Mouse (Mus musculus) MEL (cell line): ENCODE data around the gene Myh1. TPM values are rescaled to one million over a fixed set of nuclear protein-coding genes. Genes with fewer than 3 reads are reported as not detected.

Experiments used
- DNase-seq: peaks from one replicate; pipeline ENCODE4 v3.0.0; 2011; ENCODE audit warnings: low read depth, low spot score
- H3K27ac ChIP-seq: 2 replicates; pipeline ENCODE4 v1.5.1; 2012; ENCODE audit warnings: low read depth, mild to moderate bottlenecking, control low read depth, low read length, moderate library complexity; ENCODE audit not compliant: control insufficient read depth
- H3K27me3 ChIP-seq, 2 experiments: fragments of 150-350 bp in 1 of 2; sonication (generic) in 1 of 2; 2 replicates each; pipeline ENCODE4 v1.6.1; 2012; ENCODE audit warnings: low read length in 2 of 2, mild to moderate bottlenecking in 2 of 2, improper control_type of control experiment in 1 of 2, moderate library complexity in 1 of 2; ENCODE audit not compliant: insufficient read depth in 2 of 2, control insufficient read depth in 1 of 2
- H3K36me3 ChIP-seq, 2 experiments: 2 replicates each; pipeline ENCODE4 v1.6.1; 2012 to 2014; ENCODE audit warnings: low read length in 2 of 2, improper control_type of control experiment in 1 of 2, inconsistent platforms in 1 of 2, mild to moderate bottlenecking in 1 of 2; ENCODE audit not compliant: insufficient read depth in 2 of 2, control insufficient read depth in 1 of 2
- H3K4me1 ChIP-seq, 2 experiments: fragments of 150-350 bp in 1 of 2; sonication (generic) in 1 of 2; 2 replicates each; pipeline ENCODE4 v1.6.1; 2012; ENCODE audit warnings: low read length in 2 of 2, improper control_type of control experiment in 1 of 2, mild to moderate bottlenecking in 1 of 2; ENCODE audit not compliant: insufficient read depth in 2 of 2, control insufficient read depth in 1 of 2
- H3K4me3 ChIP-seq, 2 experiments: fragments of 150-350 bp in 1 of 2; sonication (generic) in 1 of 2; 2 replicates each; pipeline ENCODE4 v1.5.1; 2012; ENCODE audit warnings: low read depth in 2 of 2, low read length in 2 of 2, mild to moderate bottlenecking in 2 of 2, moderate library complexity in 2 of 2, control low read depth in 1 of 2, improper control_type of control experiment in 1 of 2; ENCODE audit not compliant: control insufficient read depth in 1 of 2, insufficient read depth in 1 of 2
- H3K79me2 ChIP-seq: 2 replicates; pipeline ENCODE4 v1.6.1; 2012; ENCODE audit warnings: mild to moderate bottlenecking, low read length, moderate library complexity; ENCODE audit not compliant: control insufficient read depth, poor library complexity, insufficient read depth
- H3K9ac ChIP-seq: 2 replicates; pipeline ENCODE4 v1.6.1; 2012; ENCODE audit warnings: low read depth, mild to moderate bottlenecking, control low read depth, low read length, moderate library complexity; ENCODE audit not compliant: control insufficient read depth, poor library complexity, severe bottlenecking
- H3K9me3 ChIP-seq: fragments of 150-350 bp; sonication (generic); replicated peaks from 2 replicates; pipeline ENCODE4 v1.6.1; 2012; ENCODE audit warnings: mild to moderate bottlenecking, low read length, improper control_type of control experiment, moderate library complexity; ENCODE audit not compliant: insufficient read depth
- BHLHE40 ChIP-seq: IDR thresholded peaks from 2 replicates; pipeline ENCODE4 v1.6.1; 2012; ENCODE audit warnings: low read depth, mild to moderate bottlenecking, inconsistent platforms, low read length, improper control_type of control experiment, borderline replicate concordance
- CHD1 ChIP-seq: IDR thresholded peaks from 2 replicates; pipeline ENCODE4 v1.6.1; 2012; ENCODE audit warnings: low read depth, mild to moderate bottlenecking, inconsistent platforms, low read length, improper control_type of control experiment
- E2F4 ChIP-seq: IDR thresholded peaks from 2 replicates; pipeline ENCODE4 v1.6.1; 2011; ENCODE audit warnings: low read depth, low read length, improper control_type of control experiment, borderline replicate concordance
- EP300 ChIP-seq, 2 experiments: IDR thresholded peaks; 2 replicates each; pipeline ENCODE4 v1.6.1; 2011; ENCODE audit warnings: improper control_type of control experiment in 2 of 2, low read length in 2 of 2, low read depth in 1 of 2, mild to moderate bottlenecking in 1 of 2
- GABPA ChIP-seq: IDR thresholded peaks from 2 replicates; pipeline ENCODE4 v1.6.1; 2012; ENCODE audit warnings: low read depth, mild to moderate bottlenecking, inconsistent platforms, low read length, improper control_type of control experiment, moderate library complexity
- GATA1 ChIP-seq: IDR thresholded peaks from 2 replicates; pipeline ENCODE4 v1.6.1; 2011; ENCODE audit warnings: low read depth, low read length, improper control_type of control experiment
- JUND ChIP-seq: IDR thresholded peaks from 2 replicates; pipeline ENCODE4 v1.6.1; 2011; ENCODE audit warnings: low read depth, mild to moderate bottlenecking, improper control_type of control experiment, low read length
- KAT2A ChIP-seq: conservative IDR thresholded peaks from 2 replicates; pipeline ENCODE4 v1.6.1; 2012; ENCODE audit warnings: low read depth, low read length, improper control_type of control experiment, inconsistent platforms
- MAX ChIP-seq: IDR thresholded peaks from 2 replicates; pipeline ENCODE4 v1.6.1; 2011; ENCODE audit warnings: low read length, improper control_type of control experiment
- MAZ ChIP-seq: IDR thresholded peaks from 2 replicates; pipeline ENCODE4 v1.6.1; 2012; ENCODE audit warnings: low read depth, mild to moderate bottlenecking, inconsistent platforms, low read length, improper control_type of control experiment
- MXI1 ChIP-seq: IDR thresholded peaks from 2 replicates; pipeline ENCODE4 v1.6.1; 2011; ENCODE audit warnings: mild to moderate bottlenecking, low read depth, low read length, improper control_type of control experiment
- MYB ChIP-seq: IDR thresholded peaks from 2 replicates; pipeline ENCODE4 v1.6.1; 2011; ENCODE audit warnings: mild to moderate bottlenecking, low read depth, low read length, improper control_type of control experiment
- NRF1 ChIP-seq: IDR thresholded peaks from 2 replicates; pipeline ENCODE4 v1.6.1; 2014; ENCODE audit warnings: low read depth, mild to moderate bottlenecking, inconsistent platforms, low read length, improper control_type of control experiment, moderate library complexity; ENCODE audit not compliant: poor library complexity, insufficient read depth, severe bottlenecking
- RAD21 ChIP-seq: IDR thresholded peaks from 2 replicates; pipeline ENCODE4 v1.6.1; 2011; ENCODE audit warnings: mild to moderate bottlenecking, low read depth, low read length, improper control_type of control experiment
- RCOR1 ChIP-seq: IDR thresholded peaks from 2 replicates; pipeline ENCODE4 v1.6.1; 2012; ENCODE audit warnings: low read depth, mild to moderate bottlenecking, inconsistent platforms, low read length, improper control_type of control experiment
- SIN3A ChIP-seq: IDR thresholded peaks from 2 replicates; pipeline ENCODE4 v1.6.1; 2012; ENCODE audit warnings: low read length, improper control_type of control experiment, inconsistent platforms
- SMC3 ChIP-seq: IDR thresholded peaks from 2 replicates; pipeline ENCODE4 v1.6.1; 2011; ENCODE audit warnings: low read depth, low read length, improper control_type of control experiment
- UBTF ChIP-seq: IDR thresholded peaks from 2 replicates; pipeline ENCODE4 v1.6.1; 2012; ENCODE audit warnings: low read depth, mild to moderate bottlenecking, inconsistent platforms, low read length, improper control_type of control experiment, moderate library complexity, borderline replicate concordance; ENCODE audit not compliant: insufficient read depth
- USF2 ChIP-seq, 2 experiments: IDR thresholded peaks; 2 replicates each; pipeline ENCODE4 v1.6.1; 2011 to 2012; ENCODE audit warnings: improper control_type of control experiment in 2 of 2, low read length in 2 of 2, borderline replicate concordance in 1 of 2, inconsistent platforms in 1 of 2, low read depth in 1 of 2, mild to moderate bottlenecking in 1 of 2; ENCODE audit not compliant: insufficient read depth in 1 of 2
- ZC3H11A ChIP-seq: IDR thresholded peaks from 2 replicates; pipeline ENCODE4 v1.6.1; 2012; ENCODE audit warnings: low read depth, mild to moderate bottlenecking, inconsistent platforms, low read length, improper control_type of control experiment
- ZKSCAN1 ChIP-seq: IDR thresholded peaks from 2 replicates; pipeline ENCODE4 v1.6.1; 2012; ENCODE audit warnings: low read depth, mild to moderate bottlenecking, inconsistent platforms, low read length, improper control_type of control experiment, moderate library complexity
- ZMIZ1 ChIP-seq: IDR thresholded peaks from 2 replicates; pipeline ENCODE4 v1.6.1; 2012; ENCODE audit warnings: low read depth, mild to moderate bottlenecking, inconsistent platforms, low read length, improper control_type of control experiment, moderate library complexity
- ZNF384 ChIP-seq: IDR thresholded peaks from 2 replicates; pipeline ENCODE4 v1.6.1; 2012; ENCODE audit warnings: low read depth, mild to moderate bottlenecking, inconsistent platforms, low read length, improper control_type of control experiment
- polyA plus RNA-seq, 2 experiments: library from polyadenylated mRNA; stranded (reverse) in 1 of 2; unstranded in 1 of 2; fragments of >175 nt in 1 of 2; fragments of >200 nt in 1 of 2; gene quantifications; 2 replicates each; pipeline versions ENCODE4 v1.2.1 to v1.2.4; 2012; ENCODE audit warnings: low replicate concordance in 2 of 2, low read depth in 1 of 2; ENCODE audit not compliant: insufficient read length in 2 of 2, insufficient read depth in 1 of 2, missing spikeins in 1 of 2
- total RNA-seq: library from RNA; depleted of rRNA; stranded (reverse); fragments of 300-350 nt; gene quantifications from 2 replicates; pipeline ENCODE4 v1.2.3, GENCODE M21; 2012

Gene Myh1
- total and polyA plus RNA-seq, 3 experiments: not detected

- no peak overlapping the region for H3K9ac ChIP-seq
- no peaks in the 10 kb centered on the region for H3K79me2 ChIP-seq
- H3K27me3 ChIP-seq: no peaks in the 10 kb centered on the region
- DNase-seq: no peak
- H3K9me3 ChIP-seq: no peaks in the 10 kb centered on the region
- no peaks in the 10 kb centered on the region for H3K36me3 ChIP-seq
- TF ChIP-seq JUND (no peak), CHD1 (no peak), NRF1 (no peak), ZMIZ1 (no peak), SMC3 (no peak), ZKSCAN1 (no peak), GATA1 (no peak), E2F4 (no peak), ZC3H11A (no peak), MAX (no peak), KAT2A (no peak), MYB (no peak)
- no peak overlapping the region for H3K4me3 ChIP-seq
- no peak overlapping the region for H3K27ac ChIP-seq
- H3K4me1 ChIP-seq: no peaks in the 10 kb centered on the region
Observed at GRCm38 (mm10) chr11:67253691-67254090, 53.8 kb downstream of the Myh1 start.

- no peak for DNase-seq
- Histone ChIP-seq H3K9me3 (no peaks in the 10 kb centered on the region), H3K4me1 (no peaks in the 10 kb centered on the region), H3K27ac (no peak overlapping the region), H3K9ac (no peak overlapping the region), H3K27me3 (no peaks in the 10 kb centered on the region), H3K36me3 (no peaks in the 10 kb centered on the region), H3K4me3 (no peak overlapping the region), H3K79me2 (no peaks in the 10 kb centered on the region)
- TF ChIP-seq ZMIZ1: no peak
- no peak for TF ChIP-seq GABPA
- TF ChIP-seq USF2 (IDR thresholded peaks at IDR 0.05; ENCODE audit: borderline replicate concordance in 1 of 2, insufficient read depth in 1 of 2, low read depth in 1 of 2, low read length in 2 of 2): no peak
- TF ChIP-seq UBTF: no peak
- TF ChIP-seq RAD21: no peak
- no peak for TF ChIP-seq MXI1
- TF ChIP-seq EP300 (IDR thresholded peaks at IDR 0.05; ENCODE audit: low read depth in 1 of 2, low read length in 2 of 2): no peak
- TF ChIP-seq SIN3A: no peak
- TF ChIP-seq ZKSCAN1: no peak
- no peak for TF ChIP-seq GATA1
- TF ChIP-seq RCOR1: no peak
- TF ChIP-seq BHLHE40: no peak
- TF ChIP-seq MAZ: no peak
- TF ChIP-seq ZNF384: no peak
- no peak for TF ChIP-seq E2F4
- no peak for TF ChIP-seq MAX
Observed at GRCm38 (mm10) chr11:67257048-67257447, 57.2 kb downstream of the Myh1 start.
